Mouse (Mus musculus) thymus, postnatal 10 days (tissue): ENCODE results near the gene Pdilt.
"Not testable (repeated sequence)": the region's sequence is repeated elsewhere in the genome, so short reads cannot be mapped to it uniquely, and the experiment has no call there.

Source experiments
- DNase-seq, 2 experiments: peaks; one replicate each; pipeline ENCODE4 v3.0.0; 2021; ENCODE audit warnings: low spot score in 2 of 2

The Pdilt gene

GRCm38 (mm10) chr7:119523389-119523788, at the start of gene Pdilt:
Gene Pdilt, minus strand, starts transcription at chr7:119523489.
- no peak for DNase-seq

GRCm38 (mm10) chr7:119562476-119562875, 39.2 kb upstream of the Pdilt start:
- not testable (repeated sequence) for DNase-seq

- DNase-seq: no peak
Observed at GRCm38 (mm10) chr7:119561441-119561840, 38.2 kb upstream of the Pdilt start.

GRCm38 (mm10) chr7:119560452-119560835, 37.2 kb upstream of the Pdilt start:
- no peak for DNase-seq

- no peak for DNase-seq
Observed at GRCm38 (mm10) chr7:119559789-119560451, 36.6 kb upstream of the Pdilt start.

- DNase-seq: no peak
Observed at GRCm38 (mm10) chr7:119554040-119554439, 30.8 kb upstream of the Pdilt start, which contains the start of gene Acsm2. Gene Acsm2, plus strand, starts transcription at chr7:119554340.

GRCm38 (mm10) chr7:119550471-119551222, 27.4 kb upstream of the Pdilt start:
- DNase-seq: no peak

- DNase-seq: no peak
Observed at GRCm38 (mm10) chr7:119545572-119545971, 22.3 kb upstream of the Pdilt start.

GRCm38 (mm10) chr7:119542445-119542844, 19.2 kb upstream of the Pdilt start:
- DNase-seq: no peak

GRCm38 (mm10) chr7:119534389-119534788, 11.1 kb upstream of the Pdilt start:
- no peak for DNase-seq

- DNase-seq: no peak
Observed at GRCm38 (mm10) chr7:119532924-119533323, 9.6 kb upstream of the Pdilt start.

- DNase-seq: no peak
Observed at GRCm38 (mm10) chr7:119528617-119529016, 5.3 kb upstream of the Pdilt start.

- no peak for DNase-seq
Observed at GRCm38 (mm10) chr7:119527548-119527947, 4.3 kb upstream of the Pdilt start.

GRCm38 (mm10) chr7:119527135-119527534, 3.8 kb upstream of the Pdilt start:
- no peak for DNase-seq

- DNase-seq: no peak
Observed at GRCm38 (mm10) chr7:119526486-119526885, 3.2 kb upstream of the Pdilt start.

- DNase-seq: no peak
Observed at GRCm38 (mm10) chr7:119525881-119526281, 2.6 kb upstream of the Pdilt start.

GRCm38 (mm10) chr7:119522385-119522784, 904 bp downstream of the Pdilt start:
- no peak for DNase-seq

- no peak for DNase-seq
Observed at GRCm38 (mm10) chr7:119521816-119522215, 1.5 kb downstream of the Pdilt start.

GRCm38 (mm10) chr7:119519654-119520053, 3.6 kb downstream of the Pdilt start:
- peak in 1 of 2 experiments; percentile 40 for DNase-seq

- no peak for DNase-seq
Observed at GRCm38 (mm10) chr7:119519163-119519562, 4.1 kb downstream of the Pdilt start, which contains the start of gene Acsm5. Gene Acsm5, plus strand, starts transcription at chr7:119519463.

- no peak for DNase-seq
Observed at GRCm38 (mm10) chr7:119516272-119516558, 7.1 kb downstream of the Pdilt start.

- peak in 1 of 2 experiments; percentile 15 for DNase-seq
Observed at GRCm38 (mm10) chr7:119515492-119516271, 7.6 kb downstream of the Pdilt start.

- DNase-seq: no peak
Observed at GRCm38 (mm10) chr7:119513056-119513455, 10.2 kb downstream of the Pdilt start.
